8 mouse cellular contexts compared by ENCODE assay signal in genomic region chr4:116627359-116627716, GRCm38 (mm10). TPM values are rescaled to one million over a fixed set of nuclear protein-coding genes. Genes with fewer than 3 reads are reported as not detected.
DNase-seq lines count a peak whose midpoint lies in the region; ATAC-seq and TF ChIP-seq lines count a peak whose summit lies in the region.

No protein-coding gene starts in this region.

- H3K9me3 ChIP-seq in erythroblast, embryonic 14.5 days (ENCODE audit: control insufficient read depth, low read length) = no peaks in the 10 kb centered on the region
- no peaks in the 10 kb centered on the region for H3K9me3 ChIP-seq in heart, embryonic 11.5 days (replicated peaks; ENCODE audit: control insufficient read depth, low read length)
- no peaks in the 10 kb centered on the region for H3K9me3 ChIP-seq in kidney, embryonic 15.5 days (replicated peaks)
- H3K9me3 ChIP-seq in limb, embryonic 15.5 days = no peaks in the 10 kb centered on the region
- no peaks in the 10 kb centered on the region for H3K9me3 ChIP-seq in midbrain, postnatal 0 days (ENCODE audit: low read length)

- peak overlapping the region; percentile 95 for H3K9ac ChIP-seq in heart, embryonic 11.5 days (ENCODE audit: low read depth, low read length)
- H3K9ac ChIP-seq in kidney, embryonic 15.5 days = peak overlapping the region; percentile 97
- H3K9ac ChIP-seq in limb, embryonic 15.5 days = peak overlapping the region; percentile 90
- H3K9ac ChIP-seq in midbrain, postnatal 0 days (replicated peaks; ENCODE audit: low read length, poor library complexity, severe bottlenecking) = peak overlapping the region; percentile 90

- peak overlapping the region; percentile 73 for H3K4me2 ChIP-seq in heart, embryonic 11.5 days
- H3K4me2 ChIP-seq in kidney, embryonic 15.5 days = peak overlapping the region; percentile 86
- H3K4me2 ChIP-seq in limb, embryonic 15.5 days = peak overlapping the region; percentile 67
- peak overlapping the region; percentile 75 for H3K4me2 ChIP-seq in midbrain, postnatal 0 days (ENCODE audit: low read depth, low read length, poor library complexity, severe bottlenecking)

- peak; percentile 89 for ATAC-seq in heart, embryonic 11.5 days (replicated peaks; ENCODE audit: insufficient number of reproducible peaks, low FRiP score, low TSS enrichment)
- peak; percentile 94 for ATAC-seq in kidney, embryonic 15.5 days (replicated peaks; ENCODE audit: low FRiP score)
- ATAC-seq in limb, embryonic 15.5 days (ENCODE audit: insufficient number of reproducible peaks, low FRiP score, low TSS enrichment, low read depth) = peak; percentile 84
- peak; percentile 96 for ATAC-seq in midbrain, postnatal 0 days (ENCODE audit: low FRiP score)

- TF ChIP-seq CTCF in midbrain, postnatal 0 days (IDR thresholded peaks at IDR 0.05) = no peak

- no peaks in the 10 kb centered on the region for H3K27me3 ChIP-seq in erythroblast, embryonic 14.5 days (ENCODE audit: control insufficient read depth)
- H3K27me3 ChIP-seq in heart, embryonic 11.5 days (ENCODE audit: control insufficient read depth, insufficient read depth, low read length) = no peaks in the 10 kb centered on the region
- no peaks in the 10 kb centered on the region for H3K27me3 ChIP-seq in kidney, embryonic 15.5 days
- H3K27me3 ChIP-seq in limb, embryonic 15.5 days = no peaks in the 10 kb centered on the region
- no peaks in the 10 kb centered on the region for H3K27me3 ChIP-seq in midbrain, postnatal 0 days (ENCODE audit: insufficient read depth, low read length)

- WGBS in heart, embryonic 11.5 days (ENCODE audit: insufficient replicate concordance) = under 1% methylated on average over 13 of the region's 13 CpGs
- under 1% methylated on average over 13 of the region's 13 CpGs for WGBS in kidney, embryonic 15.5 days
- under 1% methylated on average over 13 of the region's 13 CpGs for WGBS in limb, embryonic 15.5 days
- WGBS in midbrain, postnatal 0 days = 0% methylated on average over 13 of the region's 13 CpGs

- peaks cover 30% of the 10 kb centered on the region for H3K4me1 ChIP-seq in erythroblast, embryonic 14.5 days (ENCODE audit: control insufficient read depth)
- peaks cover 6% of the 10 kb centered on the region for H3K4me1 ChIP-seq in heart, embryonic 11.5 days (ENCODE audit: control insufficient read depth, insufficient read depth, low read length)
- peaks cover 19% of the 10 kb centered on the region for H3K4me1 ChIP-seq in kidney, embryonic 15.5 days
- peaks cover 15% of the 10 kb centered on the region for H3K4me1 ChIP-seq in limb, embryonic 15.5 days
- H3K4me1 ChIP-seq in midbrain, postnatal 0 days (ENCODE audit: insufficient read depth, low read length) = 0 out of 2 replicates have a peak, but pooled peaks cover 3% of the 10 kb centered on the region

- H3K36me3 ChIP-seq in erythroblast, embryonic 14.5 days (ENCODE audit: control insufficient read depth) = peaks cover 32% of the 10 kb centered on the region
- H3K36me3 ChIP-seq in heart, embryonic 11.5 days (ENCODE audit: control insufficient read depth, insufficient read depth, low read length) = no peaks in the 10 kb centered on the region; the same call in 1 of the 2 replicates
- peaks cover 24% of the 10 kb centered on the region for H3K36me3 ChIP-seq in kidney, embryonic 15.5 days
- H3K36me3 ChIP-seq in limb, embryonic 15.5 days = peaks cover 9% of the 10 kb centered on the region
- H3K36me3 ChIP-seq in midbrain, postnatal 0 days (ENCODE audit: insufficient read depth, low read length) = no peaks in the 10 kb centered on the region

- DNase-seq in CD4-positive, CD25-positive, alpha-beta regulatory T cell, adult 2 months (ENCODE audit: low read depth, low spot score) = peak; percentile 93
- peak; percentile 86 for DNase-seq in brain, embryonic 18.5 days (ENCODE audit: low read depth, low spot score)
- DNase-seq in midbrain, postnatal 0 days (ENCODE audit: low spot score) = peak; percentile 94
- DNase-seq in spleen, postnatal 4 days (ENCODE audit: low spot score in 2 of 2) = peak; percentile 88 to 93

- peak overlapping the region; percentile 79 for H3K4me3 ChIP-seq in erythroblast, embryonic 14.5 days (replicated peaks)
- peak overlapping the region; percentile 98 for H3K4me3 ChIP-seq in heart, embryonic 11.5 days (ENCODE audit: low read depth, low read length)
- peak overlapping the region; percentile 100 for H3K4me3 ChIP-seq in kidney, embryonic 15.5 days (replicated peaks)
- peak overlapping the region; percentile 99 for H3K4me3 ChIP-seq in limb, embryonic 15.5 days
- H3K4me3 ChIP-seq in midbrain, postnatal 0 days (ENCODE audit: low read depth, low read length) = peak overlapping the region; percentile 97

- peak overlapping the region; percentile 95 for H3K27ac ChIP-seq in heart, embryonic 11.5 days (ENCODE audit: low read depth, low read length)
- peak overlapping the region; percentile 97 for H3K27ac ChIP-seq in kidney, embryonic 15.5 days
- peak overlapping the region; percentile 95 for H3K27ac ChIP-seq in limb, embryonic 15.5 days
- H3K27ac ChIP-seq in midbrain, postnatal 0 days (ENCODE audit: low read depth, low read length) = peak overlapping the region; percentile 97

RNA-seq across cellular contexts. Expression of gene Nasp, which starts 0.4 kb away (rescaled TPM):
- polyA plus RNA-seq in erythroblast, embryonic 14.5 days (2012) = 1.6 and 1.8 TPM in 2 replicates
- polyA plus RNA-seq in heart, embryonic 11.5 days (2014; fragmentation: Nextera tagmentation; extraction: Ambion mirVana) = 135 TPM in 2 replicates
- 175 and 180 TPM in 2 replicates for polyA plus RNA-seq in kidney, embryonic 15.5 days (2015; fragmentation: Nextera tagmentation; extraction: Ambion mirVana)
- polyA plus RNA-seq in limb, embryonic 15.5 days (2015; fragmentation: Nextera tagmentation; extraction: Ambion mirVana) = 102 and 107 TPM in 2 replicates
- total RNA-seq in midbrain, postnatal 0 days (2014; rRNA removed) = 51.6 and 78.7 TPM in 2 replicates
- polyA plus RNA-seq in midbrain, postnatal 0 days (2015; fragmentation: Nextera tagmentation; extraction: Ambion mirVana) = 67.2 and 76.3 TPM in 2 replicates

RNA-seq across cellular contexts. Expression of gene Akr1a1, which starts 24.1 kb away (rescaled TPM):
- 6.7 and 7.0 TPM in 2 replicates for polyA plus RNA-seq in erythroblast, embryonic 14.5 days (2012)
- 645 and 676 TPM in 2 replicates for polyA plus RNA-seq in heart, embryonic 11.5 days (2014; fragmentation: Nextera tagmentation; extraction: Ambion mirVana)
- polyA plus RNA-seq in kidney, embryonic 15.5 days (2015; fragmentation: Nextera tagmentation; extraction: Ambion mirVana) = 721 and 765 TPM in 2 replicates
- polyA plus RNA-seq in limb, embryonic 15.5 days (2015; fragmentation: Nextera tagmentation; extraction: Ambion mirVana) = 780 and 816 TPM in 2 replicates
- total RNA-seq in midbrain, postnatal 0 days (2014; rRNA removed) = 475 and 495 TPM in 2 replicates
- 684 and 729 TPM in 2 replicates for polyA plus RNA-seq in midbrain, postnatal 0 days (2015; fragmentation: Nextera tagmentation; extraction: Ambion mirVana)

RNA-seq across cellular contexts. Expression of gene Ccdc17, which starts 30.9 kb away (rescaled TPM):
- 0.05 TPM in 1 of 2 replicates, not detected in the other for polyA plus RNA-seq in erythroblast, embryonic 14.5 days (2012)
- polyA plus RNA-seq in heart, embryonic 11.5 days (2014; fragmentation: Nextera tagmentation; extraction: Ambion mirVana) = 2.3 and 3.3 TPM in 2 replicates
- 3.6 and 4.8 TPM in 2 replicates for polyA plus RNA-seq in kidney, embryonic 15.5 days (2015; fragmentation: Nextera tagmentation; extraction: Ambion mirVana)
- 2.5 and 3.6 TPM in 2 replicates for polyA plus RNA-seq in limb, embryonic 15.5 days (2015; fragmentation: Nextera tagmentation; extraction: Ambion mirVana)
- total RNA-seq in midbrain, postnatal 0 days (2014; rRNA removed) = 0.44 and 5.1 TPM in 2 replicates
- 3.2 and 4.1 TPM in 2 replicates for polyA plus RNA-seq in midbrain, postnatal 0 days (2015; fragmentation: Nextera tagmentation; extraction: Ambion mirVana)

RNA-seq across cellular contexts. Expression of gene Prdx1, which starts 58.0 kb away (rescaled TPM):
- polyA plus RNA-seq in erythroblast, embryonic 14.5 days (2012) = 1.0 and 1.1 TPM in 2 replicates
- polyA plus RNA-seq in heart, embryonic 11.5 days (2014; fragmentation: Nextera tagmentation; extraction: Ambion mirVana) = 1,014 and 1,024 TPM in 2 replicates
- 1,497 and 1,602 TPM in 2 replicates for polyA plus RNA-seq in kidney, embryonic 15.5 days (2015; fragmentation: Nextera tagmentation; extraction: Ambion mirVana)
- polyA plus RNA-seq in limb, embryonic 15.5 days (2015; fragmentation: Nextera tagmentation; extraction: Ambion mirVana) = 1,116 and 1,127 TPM in 2 replicates
- total RNA-seq in midbrain, postnatal 0 days (2014; rRNA removed) = 171 and 207 TPM in 2 replicates
- polyA plus RNA-seq in midbrain, postnatal 0 days (2015; fragmentation: Nextera tagmentation; extraction: Ambion mirVana) = 546 and 551 TPM in 2 replicates

Comparison
In these comparisons a context has a peak if more than half of its experiments do, and no peak if none do; other contexts are left out.
1. Peak in every context shown above with its lines: DNase-seq, ATAC-seq, H3K4me3 ChIP-seq and H3K27ac ChIP-seq.
2. RNA of gene Nasp, which starts 0.4 kb away (polyA plus RNA-seq): 175 to 180 TPM in kidney, embryonic 15.5 days, 135 TPM in heart, embryonic 11.5 days, 102 to 107 TPM in limb, embryonic 15.5 days and 67.2 to 76.3 TPM in midbrain, postnatal 0 days; 1.6 to 1.8 TPM in erythroblast, embryonic 14.5 days; every median in the first group is over 10 times any median in the second.
3. RNA of gene Akr1a1, which starts 24.1 kb away (polyA plus RNA-seq): 780 to 816 TPM in limb, embryonic 15.5 days, 721 to 765 TPM in kidney, embryonic 15.5 days, 684 to 729 TPM in midbrain, postnatal 0 days and 645 to 676 TPM in heart, embryonic 11.5 days; 6.7 to 7.0 TPM in erythroblast, embryonic 14.5 days; every median in the first group is over 10 times any median in the second.